Mouse (Mus musculus): ENCODE data around the gene Ccdc171. TPM values are rescaled to one million over a fixed set of nuclear protein-coding genes. Genes with fewer than 3 reads are reported as not detected.
"Not testable (repeated sequence)": the region's sequence is repeated elsewhere in the genome, so short reads cannot be mapped to it uniquely, and the experiment has no call there.

Gene Ccdc171
- total and polyA plus RNA-seq, 2 experiments from 2014 or later = 0.46 to 1.2 TPM

DNA sequence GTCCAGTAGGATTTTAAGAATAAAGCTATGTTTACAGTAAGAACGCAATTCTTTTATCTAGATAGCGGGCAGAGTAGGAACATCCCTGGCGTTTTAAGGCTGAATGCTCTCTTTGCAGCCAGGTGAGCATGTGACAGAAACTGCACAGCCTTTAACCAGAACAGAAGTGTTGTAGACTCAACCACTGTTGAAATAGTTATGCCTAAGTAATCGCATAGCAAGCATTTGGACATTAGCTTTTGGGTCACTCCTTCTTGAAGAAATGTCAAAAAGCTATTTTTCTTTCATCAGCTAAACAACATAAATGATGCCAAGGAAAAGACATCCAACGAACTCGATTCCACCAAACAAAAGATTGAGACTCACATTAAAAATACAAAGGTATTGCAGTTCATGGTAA, 131.7 kb downstream of the Ccdc171 start:
- Histone ChIP-seq H3K9ac (replicated peaks; ENCODE audit: low read depth, low read length) (no peak overlapping the region), H3K4me3 (ENCODE audit: low read depth, low read length) (no peak overlapping the region), H3K36me3 (replicated peaks; ENCODE audit: control insufficient read depth, insufficient read depth, low read length) (no peaks in the 10 kb centered on the region), H3K4me2 (ENCODE audit: low read depth, low read length) (no peak overlapping the region), H3K4me1 (ENCODE audit: control insufficient read depth, insufficient read depth) (peaks cover 5% of the 10 kb centered on the region; the same call in 1 of the 2 replicates), H3K9me3 (replicated peaks; ENCODE audit: control insufficient read depth, low read length) (no peaks in the 10 kb centered on the region), H3K27me3 (ENCODE audit: control insufficient read depth, insufficient read depth, low read length) (no peaks in the 10 kb centered on the region), H3K27ac (ENCODE audit: low read depth) (no peak overlapping the region)
- ATAC-seq (ENCODE audit: insufficient read depth, low read depth) (no peak), DNase-seq (ENCODE audit: low spot score) (no peak)
- 62% methylated on average over 6 of the region's 6 CpGs for WGBS
- TF ChIP-seq EP300 (IDR thresholded peaks at IDR 0.05; ENCODE audit: low read depth) (no peak), CTCF (IDR thresholded peaks at IDR 0.05; ENCODE audit: low read depth) (no peak)

DNA sequence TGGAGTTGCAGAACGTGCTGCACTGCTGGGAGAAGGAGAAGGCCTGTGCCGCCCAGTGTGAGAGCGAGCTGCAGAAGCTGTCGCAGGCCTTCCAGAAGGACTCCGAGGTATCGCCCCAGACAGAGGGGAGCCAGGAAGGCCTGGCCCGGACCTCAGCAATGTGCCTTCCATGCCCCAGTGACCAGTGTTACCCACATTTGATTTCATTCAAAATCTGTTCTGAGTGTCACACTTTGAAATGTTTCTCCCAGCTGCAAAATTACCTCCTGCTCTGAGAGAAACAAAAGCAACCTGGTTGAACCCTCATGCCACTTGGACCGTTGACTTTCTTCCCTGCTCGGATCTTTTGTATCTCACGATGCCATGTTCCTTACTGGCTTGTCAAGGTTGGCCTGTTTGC, 133.1 kb downstream of the Ccdc171 start:
- H3K4me1 ChIP-seq (ENCODE audit: control insufficient read depth, insufficient read depth) = peaks cover 5% of the 10 kb centered on the region; the same call in 1 of the 2 replicates
- no peak overlapping the region for H3K27ac ChIP-seq (ENCODE audit: low read depth)
- no peaks in the 10 kb centered on the region for H3K9me3 ChIP-seq (replicated peaks; ENCODE audit: control insufficient read depth, low read length)
- no peaks in the 10 kb centered on the region for H3K27me3 ChIP-seq (ENCODE audit: control insufficient read depth, insufficient read depth, low read length)
- no peak overlapping the region for H3K4me3 ChIP-seq (ENCODE audit: low read depth, low read length)
- DNase-seq (ENCODE audit: low spot score) (no peak), ATAC-seq (ENCODE audit: insufficient read depth, low read depth) (no peak)
- no peaks in the 10 kb centered on the region for H3K36me3 ChIP-seq (replicated peaks; ENCODE audit: control insufficient read depth, insufficient read depth, low read length)
- TF ChIP-seq EP300 (IDR thresholded peaks at IDR 0.05; ENCODE audit: low read depth) = no peak
- no peak for TF ChIP-seq CTCF (IDR thresholded peaks at IDR 0.05; ENCODE audit: low read depth)
- H3K9ac ChIP-seq (replicated peaks; ENCODE audit: low read depth, low read length) = no peak overlapping the region
- H3K4me2 ChIP-seq (ENCODE audit: low read depth, low read length) = no peak overlapping the region
- WGBS = 83% methylated on average over 10 of the region's 10 CpGs

DNA sequence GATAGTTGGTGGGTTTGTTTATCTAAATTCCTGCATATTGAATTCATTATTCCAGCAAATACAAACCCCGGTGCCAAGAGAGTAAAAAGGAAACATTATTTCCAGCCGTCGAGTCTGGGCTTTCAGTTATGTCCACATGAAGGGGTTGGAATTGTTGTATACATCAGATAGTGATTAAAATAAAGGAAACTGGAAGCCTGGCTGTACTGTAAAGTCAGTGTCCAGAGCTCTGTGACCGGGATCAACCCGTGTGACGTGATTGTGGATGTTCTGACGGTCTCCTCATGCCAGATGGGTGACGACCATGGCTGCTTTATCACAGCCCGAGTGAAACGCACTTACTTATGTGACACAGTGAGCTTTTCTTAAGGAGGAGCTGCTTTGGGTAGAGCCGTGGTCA, 134.1 kb downstream of the Ccdc171 start:
- Histone ChIP-seq H3K4me2 (ENCODE audit: low read depth, low read length) (no peak overlapping the region), H3K9me3 (replicated peaks; ENCODE audit: control insufficient read depth, low read length) (no peaks in the 10 kb centered on the region), H3K4me1 (ENCODE audit: control insufficient read depth, insufficient read depth) (peaks cover 5% of the 10 kb centered on the region; the same call in 1 of the 2 replicates), H3K27ac (ENCODE audit: low read depth) (no peak overlapping the region), H3K9ac (replicated peaks; ENCODE audit: low read depth, low read length) (no peak overlapping the region), H3K36me3 (replicated peaks; ENCODE audit: control insufficient read depth, insufficient read depth, low read length) (no peaks in the 10 kb centered on the region), H3K4me3 (ENCODE audit: low read depth, low read length) (no peak overlapping the region), H3K27me3 (ENCODE audit: control insufficient read depth, insufficient read depth, low read length) (no peaks in the 10 kb centered on the region)
- ATAC-seq (ENCODE audit: insufficient read depth, low read depth) (0 out of 2 replicates have a peak, but pooled peaks have one; percentile 41), DNase-seq (ENCODE audit: low spot score) (peak; percentile 13)
- 66% methylated on average over 11 of the region's 11 CpGs for WGBS
- no peak for TF ChIP-seq CTCF (IDR thresholded peaks at IDR 0.05; ENCODE audit: low read depth)
- no peak for TF ChIP-seq EP300 (IDR thresholded peaks at IDR 0.05; ENCODE audit: low read depth)

DNA sequence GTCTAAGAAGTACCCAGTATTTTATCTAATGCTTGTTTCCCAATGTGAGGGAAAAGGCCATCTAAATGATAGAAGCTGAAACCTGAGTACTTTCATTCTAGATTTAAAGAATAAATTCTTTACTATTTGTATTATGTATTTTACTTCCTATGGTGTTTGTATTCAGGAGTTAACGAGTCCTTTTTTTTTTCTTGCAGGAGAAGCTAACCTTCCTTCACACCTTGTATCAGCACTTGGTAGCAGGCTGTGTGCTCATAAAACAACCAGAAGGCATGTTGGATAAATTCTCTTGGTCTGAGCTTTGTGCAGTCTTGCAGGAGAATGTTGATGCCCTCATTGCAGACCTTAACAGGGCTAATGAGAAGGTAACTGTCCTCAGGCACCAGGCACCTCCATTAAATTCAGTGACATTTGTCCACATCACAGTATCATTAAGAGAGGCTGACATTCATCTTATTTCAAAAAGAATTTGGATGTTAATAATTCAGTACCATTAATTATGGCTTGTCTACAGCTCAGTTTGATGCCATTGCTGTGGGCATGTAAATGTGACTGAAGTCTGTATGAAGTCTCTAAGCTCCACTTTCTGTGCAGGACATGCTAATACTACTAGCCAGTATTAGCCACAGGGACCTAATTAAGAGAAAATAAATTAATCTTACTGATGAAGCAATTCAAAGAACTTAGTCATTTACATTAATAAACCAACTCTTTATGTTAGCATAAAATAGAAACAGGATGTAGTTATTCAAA, 136.3 kb downstream of the Ccdc171 start:
- Histone ChIP-seq H3K27ac (ENCODE audit: low read depth) (no peak overlapping the region), H3K4me3 (ENCODE audit: low read depth, low read length) (no peak overlapping the region), H3K9ac (replicated peaks; ENCODE audit: low read depth, low read length) (no peak overlapping the region), H3K9me3 (replicated peaks; ENCODE audit: control insufficient read depth, low read length) (no peaks in the 10 kb centered on the region), H3K27me3 (ENCODE audit: control insufficient read depth, insufficient read depth, low read length) (no peaks in the 10 kb centered on the region), H3K4me1 (ENCODE audit: control insufficient read depth, insufficient read depth) (no peaks in the 10 kb centered on the region), H3K36me3 (replicated peaks; ENCODE audit: control insufficient read depth, insufficient read depth, low read length) (no peaks in the 10 kb centered on the region), H3K4me2 (ENCODE audit: low read depth, low read length) (no peak overlapping the region)
- TF ChIP-seq CTCF (IDR thresholded peaks at IDR 0.05; ENCODE audit: low read depth) (no peak), EP300 (IDR thresholded peaks at IDR 0.05; ENCODE audit: low read depth) (no peak)
- no peak for ATAC-seq (ENCODE audit: insufficient read depth, low read depth)
- 89% methylated on average over 1 of the region's 1 CpGs for WGBS
- no peak for DNase-seq (ENCODE audit: low spot score)

DNA sequence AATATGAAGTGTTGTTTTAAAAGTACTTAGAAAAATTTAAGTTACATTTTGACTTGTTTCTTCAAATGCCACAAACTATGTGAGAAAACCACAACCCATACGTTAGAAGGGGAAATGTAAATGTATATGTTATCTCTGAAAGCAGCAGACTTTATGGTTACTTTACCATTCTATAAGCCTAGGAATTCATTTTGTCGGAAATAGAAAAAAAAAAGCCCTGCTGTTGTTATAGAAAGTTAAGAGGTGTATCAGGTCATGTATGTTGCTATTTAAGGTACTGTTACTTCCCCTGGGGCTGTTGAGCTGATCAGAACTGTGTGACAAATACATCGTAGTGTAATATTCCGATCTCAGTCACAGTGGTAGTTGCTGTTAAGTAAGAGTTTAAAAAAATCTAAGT, 137.0 kb downstream of the Ccdc171 start:
- Histone ChIP-seq H3K4me2 (ENCODE audit: low read depth, low read length) (no peak overlapping the region), H3K4me1 (ENCODE audit: control insufficient read depth, insufficient read depth) (no peaks in the 10 kb centered on the region), H3K9ac (replicated peaks; ENCODE audit: low read depth, low read length) (no peak overlapping the region), H3K27ac (ENCODE audit: low read depth) (no peak overlapping the region), H3K27me3 (ENCODE audit: control insufficient read depth, insufficient read depth, low read length) (no peaks in the 10 kb centered on the region), H3K9me3 (replicated peaks; ENCODE audit: control insufficient read depth, low read length) (no peaks in the 10 kb centered on the region), H3K36me3 (replicated peaks; ENCODE audit: control insufficient read depth, insufficient read depth, low read length) (no peaks in the 10 kb centered on the region), H3K4me3 (ENCODE audit: low read depth, low read length) (no peak overlapping the region)
- TF ChIP-seq CTCF (IDR thresholded peaks at IDR 0.05; ENCODE audit: low read depth) (no peak), EP300 (IDR thresholded peaks at IDR 0.05; ENCODE audit: low read depth) (no peak)
- ATAC-seq (ENCODE audit: insufficient read depth, low read depth) (no peak), DNase-seq (ENCODE audit: low spot score) (no peak)
- WGBS = 85% methylated on average over 4 of the region's 4 CpGs

DNA sequence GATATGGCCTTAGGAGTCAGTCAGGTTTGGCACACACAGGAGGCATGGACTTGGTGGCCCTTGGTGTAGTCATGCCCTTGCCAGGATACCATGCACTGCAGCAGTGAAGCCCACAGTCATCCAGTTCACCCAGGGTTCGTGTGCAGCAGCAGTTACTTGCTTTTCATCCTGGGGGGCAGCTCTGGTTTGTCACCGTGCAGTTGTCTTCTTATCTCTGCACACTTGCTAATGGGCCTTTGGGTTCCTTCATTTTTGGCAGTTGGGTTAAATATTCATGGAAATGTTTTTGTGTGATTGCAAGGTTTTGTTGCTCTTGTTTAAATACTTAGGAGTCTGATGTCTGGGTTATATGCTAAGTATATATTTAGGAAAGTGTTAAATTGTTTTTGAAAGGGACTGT, 144.2 kb downstream of the Ccdc171 start:
- 58% methylated on average over 2 of the region's 2 CpGs for WGBS
- H3K9ac ChIP-seq (replicated peaks; ENCODE audit: low read depth, low read length) = no peak overlapping the region
- no peak for ATAC-seq (ENCODE audit: insufficient read depth, low read depth)

DNA sequence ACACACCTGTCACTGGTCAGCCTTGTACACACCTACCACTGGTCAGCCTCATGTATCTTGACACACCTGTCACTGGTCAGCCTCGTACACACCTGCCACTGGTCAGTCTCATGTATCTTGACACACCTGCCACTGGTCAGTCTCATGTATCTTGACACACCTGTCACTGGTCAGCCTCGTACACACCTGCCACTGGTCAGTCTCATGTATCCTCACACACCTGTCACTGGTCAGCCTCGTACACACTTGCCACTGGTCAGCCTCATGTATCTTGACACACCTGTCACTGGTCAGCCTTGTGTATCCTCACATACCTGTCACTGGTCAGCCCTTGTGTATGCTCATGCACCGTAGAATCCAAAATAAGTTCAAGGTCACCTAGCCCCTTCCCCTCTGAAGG, 150.0 kb downstream of the Ccdc171 start:
- not testable (repeated sequence) for H3K9ac ChIP-seq (replicated peaks; ENCODE audit: low read depth, low read length); H3K4me3 ChIP-seq (ENCODE audit: low read depth, low read length); H3K4me2 ChIP-seq (ENCODE audit: low read depth, low read length); H3K4me1 ChIP-seq (ENCODE audit: control insufficient read depth, insufficient read depth); H3K9me3 ChIP-seq (replicated peaks; ENCODE audit: control insufficient read depth, low read length); DNase-seq (ENCODE audit: low spot score); H3K27ac ChIP-seq (ENCODE audit: low read depth); H3K27me3 ChIP-seq (ENCODE audit: control insufficient read depth, insufficient read depth, low read length); ATAC-seq (ENCODE audit: insufficient read depth, low read depth); H3K36me3 ChIP-seq (replicated peaks; ENCODE audit: control insufficient read depth, insufficient read depth, low read length)
- 81% methylated on average over 4 of the region's 4 CpGs for WGBS

More for the DNA sequence above, 144.2 kb downstream of the Ccdc171 start:
- Histone ChIP-seq H3K36me3 (replicated peaks; ENCODE audit: control insufficient read depth, insufficient read depth, low read length) (no peaks in the 10 kb centered on the region), H3K9me3 (replicated peaks; ENCODE audit: control insufficient read depth, low read length) (no peaks in the 10 kb centered on the region), H3K4me2 (ENCODE audit: low read depth, low read length) (no peak overlapping the region), H3K27me3 (ENCODE audit: control insufficient read depth, insufficient read depth, low read length) (no peaks in the 10 kb centered on the region), H3K4me3 (ENCODE audit: low read depth, low read length) (no peak overlapping the region), H3K27ac (ENCODE audit: low read depth) (no peak overlapping the region), H3K4me1 (ENCODE audit: control insufficient read depth, insufficient read depth) (no peaks in the 10 kb centered on the region)
- TF ChIP-seq EP300 (IDR thresholded peaks at IDR 0.05; ENCODE audit: low read depth) = no peak
- TF ChIP-seq CTCF (IDR thresholded peaks at IDR 0.05; ENCODE audit: low read depth) = no peak
- no peak for DNase-seq (ENCODE audit: low spot score)
